Mouse (Mus musculus): ENCODE measurements at regions not wholly inside any gene's neighbourhood (a gene's known extent, or its start where the extent isn't known, plus 50 kb on each side); places are given as distances from the start of the nearest gene placed in this dataset.

DNA sequence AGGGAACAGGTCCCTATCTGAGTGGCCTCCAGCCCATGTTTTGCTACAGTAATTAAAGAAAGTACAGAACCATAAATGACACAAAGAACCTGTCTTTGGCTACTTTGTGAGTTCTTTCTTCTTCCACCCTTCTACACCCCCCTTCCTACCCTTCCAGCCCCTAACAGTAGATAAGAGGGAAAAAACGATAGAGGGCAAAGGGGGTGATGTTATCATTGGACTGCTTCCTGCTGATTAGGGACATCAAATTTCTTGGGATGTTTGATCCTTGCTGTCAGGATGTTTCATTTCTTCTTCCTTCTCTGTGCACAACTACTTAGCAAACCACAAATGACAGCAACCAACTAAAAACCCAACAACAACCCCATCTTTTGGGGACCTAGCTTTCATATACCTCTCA lies 232.5 kb upstream of the Rpl38 start:
- no peak for DNase-seq (ENCODE audit: low spot score in 2 of 2)

DNA sequence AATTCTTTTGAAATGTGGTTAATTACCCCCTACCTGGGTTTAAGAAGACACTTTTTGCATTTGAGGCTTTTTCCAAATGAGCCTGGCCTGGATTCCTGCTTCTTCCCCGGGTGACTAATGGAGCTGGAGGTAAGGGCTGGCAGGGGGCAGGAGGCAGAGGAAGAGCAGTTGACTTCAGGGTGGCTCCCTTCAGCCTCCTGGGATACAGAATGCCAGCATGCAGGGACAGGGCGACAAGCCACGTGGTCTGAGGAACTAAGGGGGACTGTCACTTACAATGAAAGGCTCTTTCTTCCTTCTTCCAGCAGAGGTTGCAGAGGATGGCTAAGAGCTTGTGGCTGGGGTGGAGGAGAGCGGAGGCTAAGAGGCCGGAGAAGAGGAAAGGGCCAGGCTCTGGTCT lies 234.8 kb upstream of the Rpl38 start:
- DNase-seq (ENCODE audit: low spot score in 2 of 2), result no peak

DNA sequence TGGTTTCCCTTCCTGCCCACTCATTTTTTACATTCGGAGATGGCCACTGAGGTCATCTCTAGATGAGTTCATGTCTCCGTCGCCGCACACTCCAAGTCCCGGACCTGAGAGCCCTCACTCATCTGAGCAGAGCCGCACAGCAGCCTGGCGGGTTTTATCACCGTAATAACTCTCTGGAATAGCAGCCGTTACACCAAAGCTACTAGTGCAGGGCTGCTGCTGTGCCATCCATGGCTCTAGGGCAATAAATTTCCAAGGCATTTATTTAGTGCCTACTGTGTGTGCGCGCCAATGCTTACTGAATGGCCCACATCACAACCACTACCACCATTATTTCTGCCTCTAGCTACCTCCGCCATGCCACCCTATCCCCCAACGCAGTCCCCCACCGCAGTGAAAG lies 242.9 kb upstream of the Rpl38 start:
- DNase-seq (ENCODE audit: low spot score in 2 of 2), result no peak

DNA sequence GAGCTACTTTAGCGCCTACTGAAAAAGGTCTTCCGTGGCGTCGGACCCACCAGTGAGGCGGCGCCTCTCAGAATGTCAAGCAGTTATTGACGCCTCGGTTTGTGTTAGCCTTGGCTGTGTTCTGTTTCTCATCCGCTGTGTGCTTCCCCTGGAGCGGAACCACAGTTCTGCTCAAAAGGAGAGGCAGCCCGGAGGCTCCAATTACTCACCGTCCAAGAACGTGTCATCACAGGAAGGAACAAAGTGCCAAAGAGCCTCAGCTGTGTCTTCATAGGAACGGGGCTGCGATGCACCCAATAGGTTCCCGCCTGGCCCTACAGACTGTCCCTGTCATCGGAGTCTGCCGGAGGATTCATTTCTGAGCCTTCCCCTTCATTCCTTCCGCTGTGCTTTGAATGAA lies 245.0 kb upstream of the Rpl38 start:
- DNase-seq (ENCODE audit: low spot score in 2 of 2), result no peak

DNA sequence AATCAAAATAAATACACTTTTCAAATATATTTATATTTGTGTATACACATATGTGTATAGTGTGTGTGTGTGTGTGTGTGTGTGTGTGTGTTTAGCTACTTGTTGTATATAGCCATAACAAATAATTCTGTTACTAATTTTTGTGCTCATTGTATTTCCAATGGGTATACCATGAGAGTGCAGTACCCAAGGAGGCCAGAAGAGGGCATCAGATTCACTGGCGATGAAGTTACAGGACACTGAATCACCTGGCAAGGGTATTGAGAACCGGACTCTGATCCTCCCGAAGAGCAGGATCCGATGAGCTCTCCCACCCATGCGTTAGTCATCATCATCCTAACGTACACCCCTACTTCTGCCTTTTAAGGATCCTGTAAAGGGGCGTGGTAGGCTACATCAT lies 249.3 kb upstream of the Rpl38 start:
- no peak for DNase-seq (ENCODE audit: low spot score in 2 of 2)

DNA sequence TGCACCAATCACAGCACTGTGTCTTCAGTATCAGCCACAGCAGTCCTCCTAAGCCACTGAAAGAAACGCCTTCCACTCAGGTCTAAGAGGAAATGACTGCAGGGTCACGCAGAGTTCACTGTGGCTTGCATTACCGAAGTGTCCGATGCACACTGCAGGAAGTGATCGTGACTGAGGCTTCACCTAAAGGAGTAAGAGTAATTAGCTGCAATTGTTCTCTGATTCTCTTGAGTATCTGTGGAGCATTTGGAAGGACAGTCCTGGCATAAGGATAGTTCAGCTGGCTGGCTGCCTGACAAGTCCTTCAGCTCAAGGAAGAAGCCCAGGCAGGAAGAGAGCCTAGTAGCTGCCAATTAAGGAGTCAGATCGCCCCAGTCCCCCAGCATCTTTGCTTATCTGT lies 252.2 kb upstream of the Rpl38 start:
- no peak for DNase-seq (ENCODE audit: low spot score in 2 of 2)

DNA sequence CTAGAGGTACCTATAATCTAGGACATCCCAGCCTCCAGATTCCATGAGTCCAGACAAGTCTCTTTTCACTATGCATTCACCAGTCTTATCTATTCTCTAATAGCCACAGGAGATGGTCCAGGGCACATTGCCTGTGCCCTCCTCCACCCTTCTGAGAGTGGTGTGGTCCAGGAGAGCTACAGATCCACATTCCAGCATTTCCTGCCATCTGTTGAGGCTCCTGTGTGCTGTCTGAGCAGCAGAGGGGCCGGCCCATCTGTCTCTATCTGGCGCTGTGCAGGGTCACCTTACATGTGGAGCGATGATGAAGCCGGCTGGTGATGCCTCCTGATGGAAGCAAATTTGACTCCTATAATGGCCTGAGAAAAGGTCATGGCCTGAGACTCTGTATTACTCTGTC lies 263.9 kb upstream of the Rpl38 start:
- no peak for DNase-seq (ENCODE audit: low spot score in 2 of 2)

DNA sequence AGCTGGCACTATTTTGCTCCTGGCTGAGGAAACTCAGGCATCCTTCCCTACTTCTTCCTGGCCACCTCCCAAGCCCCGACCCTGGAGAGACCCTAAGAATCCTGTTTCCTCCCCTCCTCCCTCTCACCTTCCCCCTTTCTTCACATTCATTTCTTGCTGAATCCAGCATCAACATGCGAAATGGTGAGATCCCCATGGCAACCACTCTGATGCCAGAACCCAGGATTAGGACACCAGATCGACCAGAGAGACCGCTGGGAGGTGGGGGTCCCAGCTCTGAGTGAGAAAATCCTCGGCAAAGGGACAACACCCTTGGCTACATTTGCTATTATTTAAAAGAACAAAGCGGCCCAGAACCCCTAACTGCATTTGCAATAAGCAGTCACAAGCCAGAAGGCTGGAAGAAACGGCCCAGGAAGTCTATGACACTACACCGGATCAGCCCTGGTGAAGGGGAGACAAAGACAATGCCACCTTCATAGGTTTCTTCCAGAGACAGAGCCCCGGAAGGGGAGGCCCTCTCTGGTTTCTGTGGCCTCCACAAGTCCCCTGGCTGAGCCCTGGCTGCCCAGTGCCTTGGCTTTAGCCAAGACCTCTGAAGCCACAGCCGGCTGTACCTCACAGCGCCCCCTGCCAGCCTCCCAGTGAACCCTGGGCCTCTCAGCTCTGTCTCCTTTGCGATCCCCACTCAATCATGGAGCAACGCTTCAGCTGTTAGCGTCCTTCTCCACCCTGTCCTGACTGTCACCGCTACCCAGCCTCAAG lies 265.6 kb upstream of the Rpl38 start:
- no peak for DNase-seq (ENCODE audit: low spot score in 2 of 2)

DNA sequence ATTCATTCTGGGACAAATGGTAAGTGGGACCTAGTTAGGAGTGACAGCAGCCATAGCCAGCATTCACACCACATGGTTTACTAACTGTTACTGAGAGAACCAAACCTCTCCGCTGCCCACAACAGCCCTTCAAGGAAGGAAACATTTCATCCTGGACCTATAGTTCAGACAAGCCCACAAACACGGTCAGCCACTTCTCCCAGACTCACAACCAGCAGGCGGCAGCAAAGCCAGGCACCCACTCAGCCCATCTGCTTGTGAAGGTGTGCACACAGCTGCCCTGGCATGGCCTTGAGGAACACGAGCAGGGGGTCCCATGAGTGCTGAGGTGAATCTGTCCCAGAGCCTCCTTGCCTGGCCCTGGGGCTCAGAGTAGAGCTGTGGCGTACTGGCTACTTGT lies 267.6 kb upstream of the Rpl38 start:
- no peak for DNase-seq (ENCODE audit: low spot score in 2 of 2)

DNA sequence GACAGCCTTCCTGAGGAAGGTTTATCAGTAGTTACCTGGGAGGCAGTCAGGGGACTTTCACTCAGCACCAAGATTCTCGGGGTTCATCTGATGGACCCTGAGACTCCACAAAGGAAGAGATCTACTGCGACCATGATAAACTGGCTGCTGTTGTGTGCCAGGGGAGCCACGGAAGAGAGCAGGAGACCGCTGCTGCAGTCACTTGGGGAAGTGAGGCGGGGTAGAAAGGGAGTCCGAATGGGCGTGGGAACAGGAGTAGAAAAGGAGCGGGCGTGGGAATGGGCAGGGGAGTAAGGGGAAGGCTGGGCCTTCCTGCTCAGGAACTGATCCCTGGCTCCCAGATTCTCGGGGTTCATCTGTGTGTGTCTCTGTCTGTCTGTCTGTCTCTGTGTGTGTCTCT lies 276.2 kb upstream of the Rpl38 start:
- no peak for DNase-seq (ENCODE audit: low spot score in 2 of 2)

DNA sequence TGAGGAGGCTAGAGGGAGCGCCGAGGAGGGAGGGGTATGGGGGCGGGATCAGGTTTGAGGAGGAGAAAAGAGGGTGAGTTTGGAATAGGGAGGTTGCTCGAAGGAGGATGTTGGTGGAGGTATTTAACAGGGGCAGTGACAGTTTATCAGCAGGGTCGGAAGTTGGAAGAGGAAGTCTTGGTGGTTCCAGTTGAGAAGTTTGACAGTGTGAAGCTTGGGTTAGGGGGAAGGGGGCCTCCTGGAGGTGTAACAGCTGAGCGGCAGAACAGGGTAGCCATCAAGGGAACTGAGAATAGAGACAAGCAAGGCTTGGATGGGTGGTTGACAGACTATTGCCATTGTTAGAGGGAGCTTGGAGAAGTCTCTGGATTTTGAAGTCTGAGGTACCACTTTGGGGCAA lies 276.8 kb upstream of the Rpl38 start:
- no peak for DNase-seq (ENCODE audit: low spot score in 2 of 2)

DNA sequence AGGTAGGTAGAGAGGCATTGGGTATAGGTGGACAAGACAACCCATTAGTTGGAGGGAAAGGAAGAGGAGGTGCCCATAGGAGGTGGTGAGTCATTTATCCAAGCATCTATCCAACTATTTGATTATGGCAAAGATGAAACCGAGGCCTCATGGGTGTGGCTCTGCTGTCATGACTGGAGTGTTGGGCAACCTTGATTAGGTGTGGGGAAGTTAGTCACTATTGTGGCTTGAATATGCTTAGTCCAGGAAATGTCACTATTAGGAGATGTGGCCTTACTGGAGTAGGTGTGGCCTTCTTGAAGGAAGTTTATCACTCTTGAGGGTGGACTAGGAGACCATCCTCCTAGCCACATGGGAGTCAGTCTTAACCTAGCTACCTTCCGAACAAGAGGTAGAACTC lies 281.2 kb upstream of the Rpl38 start:
- no peak for DNase-seq (ENCODE audit: low spot score in 2 of 2)

DNA sequence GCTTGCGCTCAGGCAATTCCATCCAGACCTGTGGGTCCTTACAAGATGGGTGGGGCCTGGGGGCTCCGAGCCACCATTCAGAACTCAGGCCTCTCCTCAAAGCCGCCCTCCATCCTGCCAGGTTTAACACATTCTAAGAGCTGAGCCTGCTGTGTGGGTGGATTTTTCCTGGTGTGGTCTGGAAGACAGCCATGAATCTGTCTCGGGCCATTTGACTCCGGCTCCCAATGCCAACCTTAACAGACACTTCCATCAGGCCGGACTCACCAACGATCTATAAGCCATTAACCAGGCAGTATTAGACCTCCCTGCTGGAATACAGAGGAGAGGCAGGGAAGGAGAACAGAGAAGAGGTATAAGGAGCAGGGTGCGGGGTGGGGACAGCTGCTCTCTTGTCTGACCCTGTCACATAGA lies 288.9 kb upstream of the Rpl38 start:
- DNase-seq (ENCODE audit: low spot score in 2 of 2), result no peak

DNA sequence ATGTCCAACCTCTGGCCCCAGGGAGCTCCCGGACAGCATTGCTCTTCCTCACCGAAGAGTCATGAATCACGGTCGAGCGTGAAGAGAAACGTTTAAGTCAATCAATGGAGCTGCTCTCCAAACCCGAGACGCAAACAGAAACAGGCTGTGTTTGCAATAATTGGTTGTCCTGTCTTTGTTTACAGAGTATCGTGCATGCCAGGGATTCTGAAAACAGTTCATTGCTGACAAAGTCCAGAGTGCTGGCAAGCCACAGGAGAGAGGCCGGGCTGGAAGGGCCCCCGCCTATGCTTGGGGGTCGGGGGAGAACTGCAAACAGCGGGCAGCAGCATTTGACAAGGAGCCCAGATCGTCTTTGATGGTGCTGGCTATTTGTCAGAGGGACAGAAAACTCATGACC lies 292.4 kb upstream of the Rpl38 start:
- DNase-seq (ENCODE audit: low spot score in 2 of 2), result no peak

DNA sequence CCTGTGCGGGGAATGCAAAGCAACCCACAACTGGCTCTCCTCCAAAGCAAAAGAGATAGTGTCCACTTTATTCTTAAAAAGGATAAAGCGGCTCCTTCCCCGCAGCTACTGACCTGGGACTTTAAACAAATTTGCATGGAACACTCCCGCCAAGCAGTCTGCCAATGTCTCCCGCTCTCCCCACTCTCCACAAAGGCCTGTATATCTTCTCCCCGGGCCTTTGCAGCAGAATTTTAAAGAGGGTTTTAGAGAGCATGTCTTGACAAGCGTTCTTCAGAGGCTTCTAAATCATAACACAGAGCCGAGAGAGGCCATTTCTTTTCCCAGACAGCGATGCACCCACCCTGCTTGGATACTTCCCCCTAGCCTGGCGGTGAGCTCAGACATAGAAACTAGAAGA lies 297.6 kb upstream of the Rpl38 start:
- DNase-seq (ENCODE audit: low spot score in 2 of 2), result no peak

DNA sequence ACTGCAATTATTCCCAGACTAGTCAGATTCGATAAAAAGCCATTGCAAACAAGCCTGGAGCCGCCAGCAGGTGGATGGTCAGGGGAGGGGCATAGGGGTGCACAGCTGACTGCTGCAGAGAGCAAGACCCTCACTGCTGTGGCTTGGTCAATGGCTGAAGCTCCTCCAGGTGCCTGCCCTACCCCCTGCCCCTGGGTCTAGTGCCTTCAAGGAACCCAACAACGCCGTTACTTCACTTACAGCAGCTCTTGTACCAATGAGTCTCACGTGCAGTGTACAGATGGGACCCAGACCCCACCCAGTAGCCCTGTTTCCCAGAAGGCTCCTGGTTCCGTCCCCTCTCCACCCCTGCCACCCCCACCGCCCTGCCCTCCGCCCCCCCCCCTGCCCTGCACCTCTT lies 300.5 kb upstream of the Rpl38 start:
- DNase-seq (ENCODE audit: low spot score in 2 of 2), result no peak

DNA sequence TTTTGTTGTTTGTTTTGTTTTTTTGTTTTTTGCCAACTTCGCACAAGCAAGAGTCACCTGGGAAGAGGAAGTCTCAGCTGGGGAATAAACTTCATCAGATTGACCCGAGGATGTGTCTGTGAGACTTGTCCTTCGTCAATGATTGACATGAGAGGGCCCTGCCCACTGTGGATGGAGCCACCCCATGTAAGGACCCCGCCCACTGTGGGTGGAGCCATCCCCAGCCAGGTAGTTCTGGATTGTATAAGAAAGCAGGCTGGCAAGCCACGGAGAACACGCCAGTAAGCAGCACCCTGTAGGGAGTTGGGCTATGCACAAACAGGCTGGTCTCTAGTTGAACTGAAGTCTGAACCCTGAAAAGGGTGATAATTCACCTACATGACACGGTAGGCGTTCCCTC lies 294.1 kb upstream of the Sdk2 start:
- DNase-seq (ENCODE audit: low spot score in 2 of 2), result no peak

DNA sequence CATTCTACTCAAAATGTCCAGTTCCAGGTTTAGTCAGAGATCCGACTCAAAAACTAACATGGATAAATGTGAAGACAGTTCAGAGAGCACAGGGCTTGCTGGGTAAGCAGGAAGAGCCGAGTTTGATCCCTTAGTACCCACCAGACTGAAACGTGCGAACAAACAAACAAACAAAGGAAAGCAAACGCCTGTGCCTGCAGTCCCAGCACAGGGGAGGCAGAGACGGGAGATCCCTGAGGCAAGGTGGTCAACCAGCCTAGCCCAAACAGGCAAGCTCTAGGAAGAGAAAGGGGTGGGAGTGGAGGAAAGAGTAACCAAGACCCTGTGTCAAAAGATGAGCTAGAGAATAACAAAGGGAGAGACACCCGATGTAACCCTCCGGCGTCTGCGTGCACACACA lies 293.5 kb upstream of the Sdk2 start:
- DNase-seq (ENCODE audit: low spot score in 2 of 2), result no peak

DNA sequence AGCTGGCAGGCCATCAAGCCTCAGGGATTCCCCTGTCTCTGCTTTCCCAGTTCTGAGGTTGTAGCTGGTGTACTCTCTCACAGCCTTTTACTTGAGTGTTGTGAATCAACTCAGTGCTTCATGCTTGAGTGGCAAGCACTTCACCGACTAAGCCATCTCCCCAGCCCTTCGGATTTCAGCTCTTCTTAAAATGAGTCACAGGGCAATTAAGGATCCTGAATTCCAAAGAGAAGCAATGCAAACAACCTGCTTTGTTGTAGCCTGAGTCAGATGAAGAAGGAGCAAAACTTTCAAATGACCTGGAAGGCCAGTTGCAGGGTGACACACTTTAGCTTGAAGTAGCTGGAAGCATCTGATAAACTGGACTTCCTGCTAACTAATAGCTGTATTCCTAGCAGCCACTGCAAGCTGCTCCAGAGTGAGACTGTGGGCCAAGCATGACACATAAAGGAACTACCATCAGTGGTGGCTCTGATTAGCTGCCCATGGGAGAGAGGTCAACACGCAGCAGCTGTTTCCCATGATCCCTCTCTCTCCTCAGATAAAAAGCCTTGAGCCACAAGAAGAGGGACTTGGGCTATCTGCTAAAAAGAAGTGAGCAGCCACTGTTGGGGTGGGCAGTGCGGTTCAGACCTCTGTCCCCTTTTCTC lies 285.4 kb upstream of the Sdk2 start:
- no peak for DNase-seq (ENCODE audit: low spot score in 2 of 2)

DNA sequence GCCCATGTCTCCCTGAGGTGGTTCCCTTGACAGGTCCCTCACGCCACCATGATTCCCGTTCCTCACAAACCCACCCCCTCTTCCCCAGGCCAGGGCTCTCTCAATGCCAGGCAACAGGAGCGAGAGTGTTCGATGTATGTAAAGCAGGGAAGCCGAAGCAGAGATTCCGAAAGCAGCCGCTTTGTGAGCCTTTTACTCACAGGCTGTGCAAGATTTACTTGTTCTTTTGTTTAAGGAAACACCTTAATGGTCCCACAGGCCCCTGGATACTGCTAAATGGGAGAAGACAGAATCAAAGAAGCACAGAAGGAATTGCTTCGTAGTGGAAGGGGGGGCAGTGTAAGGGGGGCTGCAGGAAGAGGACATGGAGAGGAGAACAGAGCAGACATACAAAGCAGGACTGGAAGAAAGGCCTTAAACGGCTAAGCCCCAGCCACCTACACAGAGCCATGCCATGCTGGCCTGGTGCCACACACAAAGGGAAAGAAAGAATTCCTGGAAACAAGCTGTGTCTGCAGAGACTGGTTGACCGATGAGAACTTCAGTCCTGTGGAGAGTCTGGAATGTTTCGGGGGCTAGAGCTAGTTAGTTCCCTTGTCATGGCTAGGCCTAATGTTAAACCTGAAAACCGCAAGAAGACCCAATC lies 270.1 kb upstream of the Sdk2 start:
- no peak for DNase-seq (ENCODE audit: low spot score in 2 of 2)

DNA sequence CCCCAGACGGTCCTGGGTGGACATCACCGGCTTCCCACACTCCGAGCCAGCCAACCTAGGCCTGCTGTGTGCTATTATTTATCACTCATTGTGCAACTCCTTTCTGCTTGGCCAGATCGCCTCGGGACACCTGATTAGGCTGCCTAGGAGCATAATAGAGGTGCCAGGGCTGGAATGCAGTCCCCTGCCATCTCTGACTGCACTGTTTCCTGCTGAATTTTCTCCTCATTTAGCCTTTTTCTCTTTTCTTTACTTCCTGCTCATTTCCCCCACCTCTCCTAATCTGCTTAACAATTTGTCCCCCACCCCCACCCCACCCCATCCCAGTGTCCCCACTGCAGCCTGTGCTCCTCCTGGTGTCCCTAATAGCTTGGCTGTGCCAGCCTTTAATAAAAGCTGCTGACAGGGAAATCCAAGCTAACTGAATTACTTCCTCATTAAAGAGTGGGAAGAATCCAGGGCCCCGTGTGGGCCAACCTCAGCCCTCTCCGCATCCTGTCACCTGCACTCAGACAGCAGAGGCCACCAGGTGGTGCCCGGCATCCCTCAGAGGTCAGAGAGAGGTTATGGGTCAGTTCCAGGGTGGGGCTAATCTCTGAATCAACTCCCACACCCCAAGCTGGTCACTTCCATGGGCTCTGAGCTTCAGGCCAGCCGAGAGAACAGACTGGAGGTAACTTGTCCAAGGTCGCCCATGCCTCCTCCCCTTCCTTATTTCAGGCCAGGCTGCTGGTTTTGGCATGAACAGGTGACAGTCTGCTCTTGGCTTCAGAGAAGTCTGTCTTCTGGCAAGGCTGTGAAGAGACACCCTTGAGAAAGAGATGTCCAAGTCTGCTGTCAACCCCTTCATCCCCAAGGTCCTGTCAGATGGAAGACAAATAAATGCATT lies 269.3 kb upstream of the Sdk2 start:
- no peak for DNase-seq (ENCODE audit: low spot score in 2 of 2)

DNA sequence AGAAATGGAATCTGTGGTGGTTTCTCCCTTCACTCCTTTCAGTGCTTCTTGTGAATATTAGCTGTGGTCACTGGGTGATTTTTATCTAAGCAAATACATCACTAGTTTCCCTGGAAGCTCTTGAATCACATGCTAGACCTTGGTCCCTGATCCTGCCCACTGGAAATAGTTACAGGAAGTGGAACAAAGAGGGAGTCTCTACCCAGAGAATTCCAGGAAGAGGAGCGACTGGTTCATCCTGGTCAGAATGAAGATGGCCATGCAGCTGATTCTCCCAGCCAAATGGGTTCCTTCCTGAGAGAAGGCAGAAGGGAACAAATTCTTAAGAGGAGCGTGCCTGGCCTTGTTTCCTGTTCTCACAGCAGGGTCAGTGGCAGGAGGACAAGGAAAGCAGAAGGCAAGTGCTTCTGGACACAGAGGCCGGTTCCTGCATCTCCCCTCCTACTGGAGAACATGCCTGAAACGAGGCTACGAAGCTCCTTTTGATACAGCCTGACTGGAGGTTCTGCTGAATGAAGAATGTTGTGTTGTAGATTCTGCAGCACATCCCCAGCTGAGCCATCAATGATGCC lies 264.8 kb upstream of the Sdk2 start:
- no peak for DNase-seq (ENCODE audit: low spot score in 2 of 2)
